Mouse (Mus musculus) right cerebral cortex, adult 18-20 months (tissue): ENCODE measurements at regions not wholly inside any gene's neighbourhood (a gene's known extent, or its start where the extent isn't known, plus 50 kb on each side); places are given as distances from the start of the nearest gene placed in this dataset.

Source experiments
- DNase-seq: peaks from one replicate; pipeline ENCODE4 v3.0.0; 2022; ENCODE audit warnings: mixed read lengths

- no peak for DNase-seq
Observed at GRCm38 (mm10) chr3:149993199-149993598, 1002.8 kb upstream of the Adgrl2 start.

GRCm38 (mm10) chr3:149987801-149988200 lies 997.4 kb upstream of the Adgrl2 start:
- no peak for DNase-seq

GRCm38 (mm10) chr3:149956993-149957392 lies 966.6 kb upstream of the Adgrl2 start:
- DNase-seq = no peak

GRCm38 (mm10) chr3:149936197-149936596 lies 945.8 kb upstream of the Adgrl2 start:
- no peak for DNase-seq

GRCm38 (mm10) chr3:149934832-149935231 lies 944.5 kb upstream of the Adgrl2 start:
- no peak for DNase-seq

GRCm38 (mm10) chr3:149928456-149929360 lies 938.4 kb upstream of the Adgrl2 start:
- no peak for DNase-seq

GRCm38 (mm10) chr3:149920206-149920605 lies 929.9 kb upstream of the Adgrl2 start:
- DNase-seq = no peak

- DNase-seq = no peak
Observed at GRCm38 (mm10) chr3:149918201-149918600, 927.8 kb upstream of the Adgrl2 start.

GRCm38 (mm10) chr3:149910721-149911120 lies 920.4 kb upstream of the Adgrl2 start:
- no peak for DNase-seq

- DNase-seq = no peak
Observed at GRCm38 (mm10) chr3:149901783-149902182, 911.4 kb upstream of the Adgrl2 start.

- DNase-seq = no peak
Observed at GRCm38 (mm10) chr3:149876553-149876952, 886.2 kb upstream of the Adgrl2 start.

GRCm38 (mm10) chr3:149865945-149866344 lies 875.6 kb upstream of the Adgrl2 start:
- DNase-seq = no peak

- no peak for DNase-seq
Observed at GRCm38 (mm10) chr3:149846941-149847539, 856.7 kb upstream of the Adgrl2 start.

GRCm38 (mm10) chr3:149845826-149846486 lies 855.6 kb upstream of the Adgrl2 start:
- no peak for DNase-seq

GRCm38 (mm10) chr3:149845083-149845825 lies 854.9 kb upstream of the Adgrl2 start:
- DNase-seq = peak; percentile 14

GRCm38 (mm10) chr3:149837921-149838320 lies 847.6 kb upstream of the Adgrl2 start:
- DNase-seq = no peak

- DNase-seq = no peak
Observed at GRCm38 (mm10) chr3:149836467-149837233, 846.3 kb upstream of the Adgrl2 start.

- DNase-seq = no peak
Observed at GRCm38 (mm10) chr3:149827181-149827580, 836.8 kb upstream of the Adgrl2 start.

- no peak for DNase-seq
Observed at GRCm38 (mm10) chr3:149826757-149827156, 836.4 kb upstream of the Adgrl2 start.

- DNase-seq = no peak
Observed at GRCm38 (mm10) chr3:149820670-149821069, 830.3 kb upstream of the Adgrl2 start.

- DNase-seq = no peak
Observed at GRCm38 (mm10) chr3:149819863-149820262, 829.5 kb upstream of the Adgrl2 start.

GRCm38 (mm10) chr3:149819081-149819480 lies 828.7 kb upstream of the Adgrl2 start:
- DNase-seq = no peak
